Mouse (Mus musculus) E14TG2a.4 (cell line): ENCODE data around the gene Nhej1.

Source experiments
- CTCF ChIP-seq: conservative IDR thresholded peaks from 2 replicates; pipeline ENCODE4 v1.5.1; 2014; ENCODE audit warnings: low read length
- POU5F1 ChIP-seq: IDR thresholded peaks from 2 replicates; pipeline ENCODE4 v1.6.1; 2014; ENCODE audit warnings: low read length, borderline replicate concordance

GRCm38 (mm10) chr1:74971353-74972050 lies 153.5 kb downstream of the Nhej1 start:
- TF ChIP-seq CTCF (no peak), POU5F1 (no peak)
